Mouse (Mus musculus) heart, embryonic 14.5 days (tissue): ENCODE measurements around the gene 4930516K23Rik. TPM values are rescaled to one million over a fixed set of nuclear protein-coding genes. Genes with fewer than 3 reads are reported as not detected.

ENCODE experiments used
- polyA plus RNA-seq: library from polyadenylated mRNA; unstranded; fragments of >200 nt; fragmentation: Nextera tagmentation; extraction: Ambion mirVana; gene quantifications from 2 replicates; pipeline ENCODE4 v1.2.1, GENCODE M21; 2014

4930516K23Rik gene
- polyA plus RNA-seq, 1 experiment from 2014 or later = not detected

Other genes starting within 250 kb of the 4930516K23Rik start
- 4,945 and 8,964 TPM in 2 replicates for gene Hbb-bt, start 247.4 kb downstream of the 4930516K23Rik start, polyA plus RNA-seq
- 11,662 and 20,684 TPM in 2 replicates for gene Hbb-bs, start 233.3 kb downstream of the 4930516K23Rik start, polyA plus RNA-seq
- not detected in 2 replicates for gene Hbb-bh2, start 220.9 kb downstream of the 4930516K23Rik start, polyA plus RNA-seq
- 15.5 and 17.8 TPM in 2 replicates for gene Hbb-bh1, start 218.3 kb downstream of the 4930516K23Rik start, polyA plus RNA-seq
- gene Hbb-y, start 208.2 kb downstream of the 4930516K23Rik start, polyA plus RNA-seq = 2,227 and 2,640 TPM in 2 replicates
- gene Olfr66, start 175.2 kb downstream of the 4930516K23Rik start, polyA plus RNA-seq = not detected in 2 replicates
- gene Olfr64, start 167.0 kb downstream of the 4930516K23Rik start, polyA plus RNA-seq = not detected in 2 replicates
- gene Olfr65, start 158.0 kb downstream of the 4930516K23Rik start, polyA plus RNA-seq = not detected in 2 replicates
- not detected in 2 replicates for gene Olfr631, start 132.6 kb downstream of the 4930516K23Rik start, polyA plus RNA-seq
- not detected in 2 replicates for gene Olfr632, start 127.1 kb downstream of the 4930516K23Rik start, polyA plus RNA-seq
- gene Olfr633, start 117.0 kb downstream of the 4930516K23Rik start, polyA plus RNA-seq = not detected in 2 replicates
- not detected in 2 replicates for gene Olfr635, start 90.3 kb downstream of the 4930516K23Rik start, polyA plus RNA-seq
- not detected in 2 replicates for gene Olfr638, start 62.7 kb downstream of the 4930516K23Rik start, polyA plus RNA-seq
- 0.03 TPM in 1 of 2 replicates, not detected in the other for gene Olfr639, start 44.1 kb downstream of the 4930516K23Rik start, polyA plus RNA-seq
- not detected in 2 replicates for gene Olfr640, start 35.9 kb downstream of the 4930516K23Rik start, polyA plus RNA-seq
- not detected in 2 replicates for gene Olfr641, start 26.0 kb downstream of the 4930516K23Rik start, polyA plus RNA-seq
- gene Olfr642, start 8.8 kb downstream of the 4930516K23Rik start, polyA plus RNA-seq = not detected in 2 replicates
- gene Olfr644, start 10.4 kb upstream of the 4930516K23Rik start, polyA plus RNA-seq = not detected in 2 replicates
- not detected in 2 replicates for gene Olfr645, start 24.0 kb upstream of the 4930516K23Rik start, polyA plus RNA-seq
- gene Olfr646, start 43.4 kb upstream of the 4930516K23Rik start, polyA plus RNA-seq = not detected in 2 replicates
- gene Ubqln5, start 68.4 kb upstream of the 4930516K23Rik start, polyA plus RNA-seq = not detected in 2 replicates
- not detected in 2 replicates for gene Olfr643, start 76.0 kb upstream of the 4930516K23Rik start, polyA plus RNA-seq
- not detected in 2 replicates for gene Ubqln3, start 81.8 kb upstream of the 4930516K23Rik start, polyA plus RNA-seq
- gene Ubqlnl, start 89.1 kb upstream of the 4930516K23Rik start, polyA plus RNA-seq = not detected in 2 replicates
- not detected in 2 replicates for gene Olfm5, start 103.4 kb upstream of the 4930516K23Rik start, polyA plus RNA-seq
- gene Olfr648, start 121.9 kb upstream of the 4930516K23Rik start, polyA plus RNA-seq = 0.08 and 0.39 TPM in 2 replicates
- not detected in 2 replicates for gene Olfr649, start 134.5 kb upstream of the 4930516K23Rik start, polyA plus RNA-seq
- 1.9 and 2.3 TPM in 2 replicates for gene Trim6, start 157.3 kb upstream of the 4930516K23Rik start, polyA plus RNA-seq
- 3.6 and 4.7 TPM in 2 replicates for gene Trim34a, start 183.0 kb upstream of the 4930516K23Rik start, polyA plus RNA-seq
- 0.47 and 0.54 TPM in 2 replicates for gene Trim5, start 226.6 kb upstream of the 4930516K23Rik start, polyA plus RNA-seq